Mouse (Mus musculus) forebrain, embryonic 10.5 days (tissue): ENCODE data around the gene Zc3h18. TPM values are rescaled to one million over a fixed set of nuclear protein-coding genes. Genes with fewer than 3 reads are reported as not detected.

ENCODE experiments used
- DNase-seq: peaks from one replicate; pipeline ENCODE4 v3.0.0-alpha.2; 2017; ENCODE audit warnings: low spot score; ENCODE audit errors: extremely low spot score
- H3K27ac ChIP-seq: fragments of 300-500 bp; sonication (generic); 2 replicates; pipeline ENCODE4 v1.5.1; 2016; ENCODE audit warnings: mild to moderate bottlenecking
- H3K27me3 ChIP-seq: fragments of 300-500 bp; sonication (generic); 2 replicates; pipeline ENCODE4 v1.6.1; 2016; ENCODE audit warnings: mild to moderate bottlenecking; ENCODE audit not compliant: poor library complexity, severe bottlenecking
- H3K36me3 ChIP-seq: fragments of 300-500 bp; sonication (generic); replicated peaks from 2 replicates; pipeline ENCODE4 v1.6.1; 2016; ENCODE audit warnings: mild to moderate bottlenecking, moderate library complexity
- H3K4me1 ChIP-seq: fragments of 300-500 bp; sonication (generic); 2 replicates; pipeline ENCODE4 v1.6.1; 2016
- H3K4me3 ChIP-seq: fragments of 300-500 bp; sonication (generic); 2 replicates; pipeline ENCODE4 v1.5.1; 2016; ENCODE audit warnings: mild to moderate bottlenecking, moderate library complexity
- H3K9me3 ChIP-seq: fragments of 300-500 bp; sonication (generic); 2 replicates; pipeline ENCODE4 v1.6.1; 2016; ENCODE audit warnings: mild to moderate bottlenecking, moderate library complexity
- WGBS: fragments of 180-500 bp; shearing (Covaris S2); methylation state at CpG from one replicate; pipeline ENCODE4 v1.1.7; 2016; 5-methylcytosine and 5-hydroxymethylcytosine counted together
- polyA plus RNA-seq: library from polyadenylated mRNA; unstranded; fragments of >200 nt; fragmentation: Nextera tagmentation; extraction: Ambion mirVana; gene quantifications from 2 replicates; pipeline ENCODE4 v1.2.1, GENCODE M21; 2016

Gene Zc3h18
- polyA plus RNA-seq, 1 experiment from 2014 or later: 73.2 TPM

GRCm38 (mm10) chr8:122435375-122435774 is 59.0 kb downstream of the Zc3h18 start:
- 91% methylated on average over 6 of the region's 6 CpGs for WGBS
- peaks cover 73% of the 10 kb centered on the region for H3K36me3 ChIP-seq
- H3K4me1 ChIP-seq: peaks cover 34% of the 10 kb centered on the region
- DNase-seq: no peak
- no peak overlapping the region for H3K4me3 ChIP-seq
- peaks cover 14% of the 10 kb centered on the region; the same call in 1 of the 2 replicates for H3K27me3 ChIP-seq
- peaks cover 4% of the 10 kb centered on the region for H3K9me3 ChIP-seq
- H3K27ac ChIP-seq: no peak overlapping the region

GRCm38 (mm10) chr8:122436146-122436545 is 59.7 kb downstream of the Zc3h18 start:
- Histone ChIP-seq H3K27ac (no peak overlapping the region), H3K9me3 (peaks cover 4% of the 10 kb centered on the region), H3K36me3 (peaks cover 73% of the 10 kb centered on the region), H3K4me1 (peaks cover 29% of the 10 kb centered on the region), H3K4me3 (no peak overlapping the region), H3K27me3 (peaks cover 11% of the 10 kb centered on the region; the same call in 1 of the 2 replicates)
- DNase-seq: no peak
- 94% methylated on average over 9 of the region's 9 CpGs for WGBS

GRCm38 (mm10) chr8:122436586-122437125 is 60.2 kb downstream of the Zc3h18 start:
- peaks cover 6% of the 10 kb centered on the region; the same call in 1 of the 2 replicates for H3K27me3 ChIP-seq
- peaks cover 73% of the 10 kb centered on the region for H3K36me3 ChIP-seq
- no peak for DNase-seq
- 91% methylated on average over 20 of the region's 20 CpGs for WGBS
- peaks cover 4% of the 10 kb centered on the region for H3K9me3 ChIP-seq
- no peak overlapping the region for H3K4me3 ChIP-seq
- H3K27ac ChIP-seq: no peak overlapping the region
- H3K4me1 ChIP-seq: peaks cover 24% of the 10 kb centered on the region

DNA sequence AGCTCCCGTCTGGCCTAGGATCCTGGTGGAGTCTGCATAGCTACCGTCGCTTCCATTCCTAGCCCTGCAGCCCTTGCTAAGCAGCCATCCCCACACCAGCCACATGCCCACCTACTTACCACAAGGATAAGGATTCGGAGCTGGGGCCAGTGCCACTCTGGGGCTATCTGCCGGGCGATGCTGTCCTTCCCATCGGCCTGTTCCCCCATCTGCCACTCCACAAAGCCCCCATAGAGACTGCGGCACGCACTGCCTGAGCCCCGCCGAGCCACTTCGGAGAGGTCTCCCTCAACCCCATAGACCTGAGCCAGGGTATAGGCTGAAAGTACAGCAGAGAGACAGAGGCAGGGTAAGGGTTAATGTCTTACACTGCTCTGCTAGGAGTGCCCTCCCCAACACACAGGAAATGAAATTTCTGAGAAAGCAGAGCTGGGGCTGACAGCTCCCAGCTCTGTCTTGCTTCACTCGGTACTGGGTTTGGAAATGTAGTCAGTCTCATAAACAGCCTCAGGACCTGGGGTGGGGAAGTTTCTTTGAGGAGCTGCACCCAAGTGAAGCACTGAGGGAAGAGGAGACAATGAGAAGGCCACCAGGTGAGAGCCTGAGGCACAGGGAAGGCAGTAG is 61.4 kb downstream of the Zc3h18 start:
- Histone ChIP-seq H3K27me3 (no peaks in the 10 kb centered on the region; the same call in 1 of the 2 replicates), H3K4me3 (no peak overlapping the region), H3K9me3 (peaks cover 4% of the 10 kb centered on the region), H3K27ac (no peak overlapping the region), H3K4me1 (peaks cover 19% of the 10 kb centered on the region), H3K36me3 (peaks cover 73% of the 10 kb centered on the region)
- WGBS: 93% methylated on average over 13 of the region's 13 CpGs
- no peak for DNase-seq

GRCm38 (mm10) chr8:122439336-122439735 is 62.9 kb downstream of the Zc3h18 start:
- 95% methylated on average over 16 of the region's 16 CpGs for WGBS
- H3K27ac ChIP-seq: no peak overlapping the region
- no peaks in the 10 kb centered on the region; the same call in 1 of the 2 replicates for H3K27me3 ChIP-seq
- peaks cover 15% of the 10 kb centered on the region for H3K4me1 ChIP-seq
- DNase-seq: no peak
- H3K4me3 ChIP-seq: no peak overlapping the region
- H3K36me3 ChIP-seq: peaks cover 61% of the 10 kb centered on the region
- H3K9me3 ChIP-seq: peaks cover 4% of the 10 kb centered on the region

- no peaks in the 10 kb centered on the region for H3K9me3 ChIP-seq
- DNase-seq: no peak
- H3K36me3 ChIP-seq: peaks cover 41% of the 10 kb centered on the region
- no peaks in the 10 kb centered on the region; the same call in 1 of the 2 replicates for H3K27me3 ChIP-seq
- WGBS: 94% methylated on average over 1 of the region's 1 CpGs
- no peak overlapping the region; the same call in 1 of the 2 replicates for H3K4me3 ChIP-seq
- H3K4me1 ChIP-seq: peaks cover 33% of the 10 kb centered on the region
- H3K27ac ChIP-seq: no peak overlapping the region
Measured at GRCm38 (mm10) chr8:122441326-122441725, 64.9 kb downstream of the Zc3h18 start.

- Histone ChIP-seq H3K27ac (peak overlapping the region; percentile 94), H3K27me3 (no peaks in the 10 kb centered on the region), H3K4me3 (peak overlapping the region; percentile 71), H3K9me3 (no peaks in the 10 kb centered on the region), H3K4me1 (peaks cover 33% of the 10 kb centered on the region), H3K36me3 (peaks cover 31% of the 10 kb centered on the region)
- no peak for DNase-seq
- 22% methylated on average over 7 of the region's 7 CpGs for WGBS
Measured at GRCm38 (mm10) chr8:122442356-122442755, 65.9 kb downstream of the Zc3h18 start.

DNA sequence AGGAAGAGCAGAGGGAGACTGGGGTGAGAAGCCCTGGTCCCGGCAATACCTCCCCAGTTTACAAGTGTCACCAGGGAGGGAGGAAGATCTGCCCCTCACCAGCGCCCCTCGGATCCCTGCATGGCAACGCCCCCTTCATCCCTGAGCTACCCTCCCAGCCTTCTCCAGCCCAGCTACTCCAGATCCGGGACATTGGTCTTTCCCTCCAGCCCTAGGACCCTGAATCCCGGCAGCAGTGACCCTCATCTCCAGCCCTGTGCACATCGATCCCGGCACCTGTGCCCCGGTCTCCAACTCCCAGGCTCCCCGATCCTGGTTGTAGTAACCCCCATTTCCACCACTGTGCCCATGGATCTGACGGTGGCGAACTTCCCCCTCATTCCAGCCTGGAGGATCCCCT is 66.4 kb downstream of the Zc3h18 start:
- DNase-seq: no peak
- no peaks in the 10 kb centered on the region for H3K27me3 ChIP-seq
- H3K27ac ChIP-seq: peak overlapping the region; percentile 94
- WGBS: 1% methylated on average over 12 of the region's 12 CpGs
- H3K36me3 ChIP-seq: peaks cover 27% of the 10 kb centered on the region
- H3K4me1 ChIP-seq: peaks cover 33% of the 10 kb centered on the region
- peak overlapping the region; percentile 71 for H3K4me3 ChIP-seq
- H3K9me3 ChIP-seq: no peaks in the 10 kb centered on the region

GRCm38 (mm10) chr8:122443262-122444006 is 67.0 kb downstream of the Zc3h18 start, which contains the start of gene Mvd:
Gene Mvd (minus strand): TSS chr8:122443422.
- Histone ChIP-seq H3K27me3 (no peaks in the 10 kb centered on the region), H3K4me3 (peak within 1 kb of the TSS; percentile 71), H3K36me3 (peaks cover 20% of the 10 kb centered on the region), H3K9me3 (no peaks in the 10 kb centered on the region), H3K27ac (peak within 1 kb of the TSS; percentile 94), H3K4me1 (peaks cover 31% of the 10 kb centered on the region)
- peak; percentile 99 for DNase-seq
- under 1% methylated on average over 47 of the region's 47 CpGs for WGBS

DNA sequence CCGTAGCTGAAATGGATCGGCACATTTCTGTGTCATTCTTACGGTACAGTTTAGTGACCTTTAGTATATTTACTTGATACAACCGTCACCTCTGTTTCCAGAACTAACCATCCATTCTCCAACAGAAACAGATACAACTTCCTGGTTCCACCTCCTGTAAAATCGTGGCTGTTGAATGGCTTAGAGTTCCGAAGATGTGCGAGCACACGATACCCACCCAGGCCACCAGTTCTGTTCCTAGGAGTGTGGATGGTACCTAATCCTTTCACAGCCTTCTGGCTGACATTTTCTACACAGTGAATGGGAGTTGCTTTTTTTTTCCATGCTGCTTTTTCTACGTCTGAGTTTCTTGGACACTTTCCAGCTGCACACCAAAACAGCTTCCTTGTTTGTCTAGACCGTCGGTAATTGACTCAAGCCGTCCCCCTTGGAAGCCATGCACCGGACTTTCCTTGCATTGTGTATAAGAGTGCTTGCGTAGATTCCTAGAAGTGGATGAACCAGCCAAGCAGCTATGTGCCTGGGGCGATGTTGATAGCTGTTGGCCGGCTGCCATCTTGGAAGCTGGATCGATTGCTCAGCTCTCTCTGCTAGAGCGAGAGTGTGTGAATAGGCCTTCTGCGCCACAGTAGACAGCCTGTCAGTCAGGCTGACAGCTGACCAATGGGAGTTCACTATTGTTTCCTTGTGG is 67.8 kb downstream of the Zc3h18 start:
- Histone ChIP-seq H3K27me3 (no peaks in the 10 kb centered on the region), H3K4me1 (peaks cover 31% of the 10 kb centered on the region), H3K36me3 (peaks cover 12% of the 10 kb centered on the region), H3K27ac (peak overlapping the region; percentile 94), H3K4me3 (peak overlapping the region; percentile 71), H3K9me3 (no peaks in the 10 kb centered on the region)
- 50% methylated on average over 19 of the region's 19 CpGs for WGBS
- peak; percentile 47 for DNase-seq

DNA sequence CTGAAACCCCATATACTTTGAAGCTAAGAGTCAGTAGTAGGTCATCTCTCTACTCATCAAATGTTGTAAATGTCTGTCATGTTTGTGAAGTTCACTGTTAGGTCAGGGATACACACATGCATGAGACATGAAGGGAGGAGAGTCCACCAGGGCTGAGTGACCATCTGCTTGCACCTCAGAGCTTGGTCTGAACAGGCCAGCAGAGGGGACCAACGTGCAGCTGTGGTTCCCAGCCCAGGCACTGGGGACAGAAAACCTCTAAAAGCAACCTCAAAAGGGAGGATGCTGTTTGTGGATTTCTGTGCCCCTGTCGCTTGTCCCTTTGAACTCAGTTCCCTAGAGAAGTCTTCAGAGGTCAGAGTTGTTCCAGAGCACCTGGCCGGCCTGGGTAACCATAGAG is 68.8 kb downstream of the Zc3h18 start:
- Histone ChIP-seq H3K4me1 (peaks cover 31% of the 10 kb centered on the region), H3K9me3 (no peaks in the 10 kb centered on the region), H3K4me3 (no peak overlapping the region; the same call in 1 of the 2 replicates), H3K36me3 (peaks cover 2% of the 10 kb centered on the region; the same call in 1 of the 2 replicates), H3K27ac (peak overlapping the region; percentile 20; the same call in 1 of the 2 replicates), H3K27me3 (no peaks in the 10 kb centered on the region)
- WGBS: 71% methylated on average over 3 of the region's 3 CpGs
- no peak for DNase-seq

- 86% methylated on average over 7 of the region's 7 CpGs for WGBS
- no peak for DNase-seq
Measured at GRCm38 (mm10) chr8:122451161-122451703, 74.8 kb downstream of the Zc3h18 start.

More at GRCm38 (mm10) chr8:122451161-122451703, 74.8 kb downstream of the Zc3h18 start:
- no peak overlapping the region for H3K27ac ChIP-seq
- H3K27me3 ChIP-seq: peaks cover 6% of the 10 kb centered on the region; the same call in 1 of the 2 replicates
- H3K36me3 ChIP-seq: no peaks in the 10 kb centered on the region
- no peak overlapping the region for H3K4me3 ChIP-seq
- no peaks in the 10 kb centered on the region; the same call in 1 of the 2 replicates for H3K4me1 ChIP-seq
- H3K9me3 ChIP-seq: no peaks in the 10 kb centered on the region
